Mouse (Mus musculus): ENCODE measurements around the gene Gjc2. TPM values are rescaled to one million over a fixed set of nuclear protein-coding genes. Genes with fewer than 3 reads are reported as not detected.

Gene Gjc2
- polyA plus RNA-seq, 1 experiment: 3.4 TPM

GRCm38 (mm10) chr11:59149302-59149701 is 33.7 kb downstream of the Gjc2 start:
- no peaks in the 10 kb centered on the region for H3K27me3 ChIP-seq (ENCODE audit: control insufficient read depth, insufficient read depth, low read length)
- DNase-seq (ENCODE audit: low read depth in 1 of 2, low spot score in 2 of 2): no peak
- H3K4me1 ChIP-seq (ENCODE audit: control insufficient read depth, insufficient read depth, insufficient read length): no peaks in the 10 kb centered on the region
- TF ChIP-seq POLR2A (IDR thresholded peaks at IDR 0.05; ENCODE audit: low read depth, low read length) (no peak), CTCF (IDR thresholded peaks at IDR 0.05; ENCODE audit: extremely low read depth, insufficient read depth, insufficient read length, insufficient replicate concordance) (no peak)
- H3K4me3 ChIP-seq (ENCODE audit: extremely low read depth, insufficient read depth, insufficient read length): no peak overlapping the region
- WGBS: 56% methylated on average over 3 of the region's 3 CpGs
- H3K36me3 ChIP-seq (ENCODE audit: control insufficient read depth, insufficient read depth, low read length): no peaks in the 10 kb centered on the region
- H3K27ac ChIP-seq (ENCODE audit: insufficient read depth, low read length): no peak overlapping the region

- TF ChIP-seq CTCF (IDR thresholded peaks at IDR 0.05; ENCODE audit: extremely low read depth, insufficient read depth, insufficient read length, insufficient replicate concordance) (no peak), POLR2A (IDR thresholded peaks at IDR 0.05; ENCODE audit: low read depth, low read length) (no peak)
- Histone ChIP-seq H3K27ac (ENCODE audit: insufficient read depth, low read length) (no peak overlapping the region), H3K4me1 (ENCODE audit: control insufficient read depth, insufficient read depth, insufficient read length) (no peaks in the 10 kb centered on the region), H3K4me3 (ENCODE audit: extremely low read depth, insufficient read depth, insufficient read length) (no peak overlapping the region), H3K27me3 (ENCODE audit: control insufficient read depth, insufficient read depth, low read length) (no peaks in the 10 kb centered on the region), H3K36me3 (ENCODE audit: control insufficient read depth, insufficient read depth, low read length) (no peaks in the 10 kb centered on the region)
- DNase-seq (ENCODE audit: low read depth in 1 of 2, low spot score in 2 of 2): no peak
- WGBS: 91% methylated on average over 5 of the region's 5 CpGs
These were observed 40.1 kb downstream of the Gjc2 start for GRCm38 (mm10) chr11:59142962-59143361.

- DNase-seq (ENCODE audit: low read depth in 1 of 2, low spot score in 2 of 2): no peak
- Histone ChIP-seq H3K27ac (ENCODE audit: insufficient read depth, low read length) (no peak overlapping the region), H3K4me1 (ENCODE audit: control insufficient read depth, insufficient read depth, insufficient read length) (no peaks in the 10 kb centered on the region), H3K4me3 (ENCODE audit: extremely low read depth, insufficient read depth, insufficient read length) (no peak overlapping the region), H3K36me3 (ENCODE audit: control insufficient read depth, insufficient read depth, low read length) (no peaks in the 10 kb centered on the region), H3K27me3 (ENCODE audit: control insufficient read depth, insufficient read depth, low read length) (no peaks in the 10 kb centered on the region)
- 10% methylated on average over 14 of the region's 14 CpGs for WGBS
- TF ChIP-seq CTCF (IDR thresholded peaks at IDR 0.05; ENCODE audit: extremely low read depth, insufficient read depth, insufficient read length, insufficient replicate concordance): no peak
- TF ChIP-seq POLR2A (IDR thresholded peaks at IDR 0.05; ENCODE audit: low read depth, low read length): no peak
These were observed 41.1 kb downstream of the Gjc2 start for GRCm38 (mm10) chr11:59141772-59142370.

DNA sequence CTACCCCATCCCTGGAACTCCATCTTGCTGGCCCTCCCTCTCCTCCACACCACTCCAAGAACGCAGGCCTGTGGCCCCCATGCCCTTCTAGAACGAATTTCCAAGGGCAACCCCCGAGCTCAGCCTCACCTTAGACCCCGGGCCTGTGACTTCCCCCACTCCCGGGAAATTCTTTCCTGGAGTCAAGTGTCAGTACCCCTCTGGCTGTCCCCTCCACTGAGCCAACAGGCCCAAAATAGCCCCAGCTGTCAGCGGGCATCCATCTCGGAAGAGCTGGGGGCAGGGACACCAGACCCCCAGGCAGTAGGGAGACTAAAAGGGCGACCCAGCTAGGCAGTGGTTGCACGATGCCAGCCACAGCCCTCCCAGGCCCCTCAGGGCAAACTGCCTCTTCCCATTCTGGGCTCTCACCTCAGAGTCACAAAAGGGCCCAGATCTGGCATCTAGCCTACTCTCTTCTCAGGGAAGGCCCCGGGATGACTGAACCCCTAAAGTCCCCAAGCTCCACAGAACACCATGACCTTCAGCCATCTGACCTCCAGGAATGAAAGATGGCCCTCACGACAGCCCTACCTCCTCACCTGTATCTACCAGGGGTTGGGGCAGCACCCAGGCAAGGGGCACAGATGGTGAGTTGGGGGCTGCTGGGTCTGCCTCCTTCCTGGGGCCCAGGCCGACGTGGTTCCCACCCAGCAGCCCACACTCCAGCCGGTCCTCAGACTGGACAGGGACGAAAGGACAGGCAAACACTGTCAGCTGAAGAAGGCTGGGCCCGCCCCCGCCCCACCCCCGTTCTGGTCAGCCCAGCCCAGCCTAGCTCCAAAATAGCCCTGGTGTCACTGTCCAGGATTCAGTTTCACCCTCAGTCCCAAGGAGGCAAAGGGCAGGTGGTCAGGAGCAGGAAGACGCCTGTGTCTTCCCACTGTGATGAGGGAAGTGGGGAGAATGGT is 44.2 kb downstream of the Gjc2 start:
- H3K27ac ChIP-seq (ENCODE audit: insufficient read depth, low read length): no peak overlapping the region
- no peak for DNase-seq (ENCODE audit: low read depth in 1 of 2, low spot score in 2 of 2)
- no peaks in the 10 kb centered on the region for H3K36me3 ChIP-seq (ENCODE audit: control insufficient read depth, insufficient read depth, low read length)
- WGBS: 84% methylated on average over 19 of the region's 19 CpGs
- peaks cover 2% of the 10 kb centered on the region; the same call in 1 of the 2 replicates for H3K4me1 ChIP-seq (ENCODE audit: control insufficient read depth, insufficient read depth, insufficient read length)
- H3K27me3 ChIP-seq (ENCODE audit: control insufficient read depth, insufficient read depth, low read length): peaks cover 6% of the 10 kb centered on the region; the same call in 1 of the 2 replicates
- TF ChIP-seq POLR2A (IDR thresholded peaks at IDR 0.05; ENCODE audit: low read depth, low read length) (no peak), CTCF (IDR thresholded peaks at IDR 0.05; ENCODE audit: extremely low read depth, insufficient read depth, insufficient read length, insufficient replicate concordance) (no peak)
- H3K4me3 ChIP-seq (ENCODE audit: extremely low read depth, insufficient read depth, insufficient read length): no peak overlapping the region

DNA sequence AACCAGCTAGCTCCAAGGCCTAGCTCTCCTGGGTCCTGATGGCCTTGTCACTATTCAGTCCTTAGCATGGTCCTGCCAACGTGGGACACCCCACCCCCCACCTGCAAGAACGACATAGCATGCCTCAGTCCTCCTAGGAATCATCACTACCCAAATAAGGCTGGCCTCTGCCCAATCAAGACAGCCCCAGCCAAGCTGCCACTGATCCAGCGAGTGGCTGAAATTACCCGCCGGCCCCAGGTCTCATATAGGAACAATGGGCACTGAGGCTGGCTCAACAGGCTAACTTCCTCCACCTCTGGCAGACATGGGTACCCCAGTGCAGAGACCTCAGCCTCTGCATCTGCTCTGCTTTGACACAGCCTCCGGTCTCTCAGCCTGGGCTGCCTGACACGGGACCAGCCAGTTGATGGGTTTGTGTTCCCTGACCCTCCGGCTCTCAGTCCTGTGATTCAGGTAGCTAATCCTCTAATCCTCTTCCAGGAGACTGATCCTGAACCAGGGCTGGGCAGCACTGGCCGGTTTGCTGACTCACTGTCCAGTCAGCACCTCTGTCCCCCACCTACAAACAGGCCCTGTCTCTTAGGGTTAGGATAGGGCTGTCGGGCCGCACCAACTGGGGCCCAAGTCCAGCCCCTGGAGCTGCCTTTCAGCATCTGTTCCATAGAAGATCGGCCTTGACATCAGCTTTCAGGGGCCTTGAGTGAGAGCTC is 45.9 kb downstream of the Gjc2 start:
- Histone ChIP-seq H3K4me3 (ENCODE audit: extremely low read depth, insufficient read depth, insufficient read length) (no peak overlapping the region), H3K4me1 (ENCODE audit: control insufficient read depth, insufficient read depth, insufficient read length) (peaks cover 2% of the 10 kb centered on the region; the same call in 1 of the 2 replicates), H3K36me3 (ENCODE audit: control insufficient read depth, insufficient read depth, low read length) (no peaks in the 10 kb centered on the region), H3K27me3 (ENCODE audit: control insufficient read depth, insufficient read depth, low read length) (peaks cover 6% of the 10 kb centered on the region; the same call in 1 of the 2 replicates), H3K27ac (ENCODE audit: insufficient read depth, low read length) (no peak overlapping the region)
- TF ChIP-seq POLR2A (IDR thresholded peaks at IDR 0.05; ENCODE audit: low read depth, low read length) (no peak), CTCF (IDR thresholded peaks at IDR 0.05; ENCODE audit: extremely low read depth, insufficient read depth, insufficient read length, insufficient replicate concordance) (no peak)
- no peak for DNase-seq (ENCODE audit: low read depth in 1 of 2, low spot score in 2 of 2)
- 82% methylated on average over 12 of the region's 12 CpGs for WGBS

GRCm38 (mm10) chr11:59135904-59136452 is 47.0 kb downstream of the Gjc2 start, which contains the start of gene Obscn:
Obscn (minus strand) TSS chr11:59136402.
- WGBS: 24% methylated on average over 44 of the region's 44 CpGs
- no peaks in the 10 kb centered on the region for H3K36me3 ChIP-seq (ENCODE audit: control insufficient read depth, insufficient read depth, low read length)
- peaks cover 2% of the 10 kb centered on the region; the same call in 1 of the 2 replicates for H3K4me1 ChIP-seq (ENCODE audit: control insufficient read depth, insufficient read depth, insufficient read length)
- peaks cover 6% of the 10 kb centered on the region; the same call in 1 of the 2 replicates for H3K27me3 ChIP-seq (ENCODE audit: control insufficient read depth, insufficient read depth, low read length)
- no peak within 1 kb of the TSS for H3K27ac ChIP-seq (ENCODE audit: insufficient read depth, low read length)
- no peak for DNase-seq (ENCODE audit: low read depth in 1 of 2, low spot score in 2 of 2)
- H3K4me3 ChIP-seq (ENCODE audit: extremely low read depth, insufficient read depth, insufficient read length): no peak within 1 kb of the TSS
- TF ChIP-seq POLR2A (IDR thresholded peaks at IDR 0.05; ENCODE audit: low read depth, low read length): no peak
- TF ChIP-seq CTCF (IDR thresholded peaks at IDR 0.05; ENCODE audit: extremely low read depth, insufficient read depth, insufficient read length, insufficient replicate concordance): no peak
